Mouse (Mus musculus): Measurements from ENCODE around the gene Cpne4. TPM values are rescaled to one million over a fixed set of nuclear protein-coding genes. Genes with fewer than 3 reads are reported as not detected.

Cpne4 gene
- polyA plus RNA-seq, 1 experiment from 2014 or later: 2.3 TPM

GRCm38 (mm10) chr9:105078460-105078859 is 531.4 kb downstream of the Cpne4 start:
- TF ChIP-seq CTCF (IDR thresholded peaks at IDR 0.05; ENCODE audit: low read depth): no peak
- no peak overlapping the region for H3K9ac ChIP-seq (ENCODE audit: low read depth, low read length)
- H3K9me3 ChIP-seq (ENCODE audit: control insufficient read depth): no peaks in the 10 kb centered on the region
- peaks cover 29% of the 10 kb centered on the region for H3K36me3 ChIP-seq (ENCODE audit: control insufficient read depth, insufficient read depth)
- H3K4me2 ChIP-seq (replicated peaks; ENCODE audit: low read depth): no peak overlapping the region
- no peaks in the 10 kb centered on the region for H3K4me1 ChIP-seq (replicated peaks; ENCODE audit: control insufficient read depth, insufficient read depth, low read length)
- no peaks in the 10 kb centered on the region for H3K27me3 ChIP-seq (replicated peaks; ENCODE audit: control insufficient read depth, insufficient read depth, low read length)
- no peak overlapping the region for H3K4me3 ChIP-seq (ENCODE audit: low read depth, low read length)
- 91% methylated on average over 4 of the region's 4 CpGs for WGBS
- no peak for ATAC-seq
- H3K27ac ChIP-seq (ENCODE audit: low read depth, low read length): no peak overlapping the region

DNA sequence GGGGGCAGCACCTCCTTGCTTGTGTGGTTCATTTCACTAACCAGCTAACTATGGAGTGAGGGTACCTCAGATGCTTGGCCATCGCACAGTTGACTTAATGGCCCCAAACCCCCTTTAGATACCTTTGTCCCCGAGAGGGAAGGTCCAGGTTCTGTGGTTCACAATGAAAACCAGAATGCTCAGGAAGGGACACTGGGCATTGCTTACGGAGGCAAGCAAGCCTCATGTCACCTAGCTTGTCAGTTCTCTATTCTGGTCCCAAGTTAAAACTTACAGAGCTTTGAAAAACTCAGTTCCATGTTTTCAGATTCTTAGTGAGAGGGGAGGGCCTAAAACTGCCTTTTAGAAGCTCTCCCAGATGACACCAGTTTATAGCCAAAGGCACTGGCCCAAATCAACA is 533.2 kb downstream of the Cpne4 start:
- no peak for TF ChIP-seq CTCF (IDR thresholded peaks at IDR 0.05; ENCODE audit: low read depth)
- Histone ChIP-seq H3K27me3 (replicated peaks; ENCODE audit: control insufficient read depth, insufficient read depth, low read length) (no peaks in the 10 kb centered on the region), H3K9ac (ENCODE audit: low read depth, low read length) (no peak overlapping the region), H3K4me1 (replicated peaks; ENCODE audit: control insufficient read depth, insufficient read depth, low read length) (no peaks in the 10 kb centered on the region), H3K9me3 (ENCODE audit: control insufficient read depth) (no peaks in the 10 kb centered on the region), H3K36me3 (ENCODE audit: control insufficient read depth, insufficient read depth) (peaks cover 19% of the 10 kb centered on the region), H3K4me2 (replicated peaks; ENCODE audit: low read depth) (no peak overlapping the region), H3K27ac (ENCODE audit: low read depth, low read length) (no peak overlapping the region), H3K4me3 (ENCODE audit: low read depth, low read length) (no peak overlapping the region)
- ATAC-seq: no peak
- 94% methylated on average over 3 of the region's 3 CpGs for WGBS

Small RNA genes within 50 kb of the gene (microRNA-seq; reads per million reads assigned to microRNA genes)
- gene Gm23391: not detected

Other genes with a start within 250 kb of the Cpne4 start
- 2.9 and 3.6 TPM in 2 replicates for gene Acpp, start 209.5 kb upstream of the Cpne4 start, polyA plus RNA-seq (2015; fragmentation: Nextera tagmentation; extraction: Ambion mirVana)